Mouse (Mus musculus): ENCODE results near the gene Stard3. TPM values are rescaled to one million over a fixed set of nuclear protein-coding genes. Genes with fewer than 3 reads are reported as not detected.

Gene Stard3
- polyA plus RNA-seq, 1 experiment from 2014 or later = 52.5 TPM

DNA sequence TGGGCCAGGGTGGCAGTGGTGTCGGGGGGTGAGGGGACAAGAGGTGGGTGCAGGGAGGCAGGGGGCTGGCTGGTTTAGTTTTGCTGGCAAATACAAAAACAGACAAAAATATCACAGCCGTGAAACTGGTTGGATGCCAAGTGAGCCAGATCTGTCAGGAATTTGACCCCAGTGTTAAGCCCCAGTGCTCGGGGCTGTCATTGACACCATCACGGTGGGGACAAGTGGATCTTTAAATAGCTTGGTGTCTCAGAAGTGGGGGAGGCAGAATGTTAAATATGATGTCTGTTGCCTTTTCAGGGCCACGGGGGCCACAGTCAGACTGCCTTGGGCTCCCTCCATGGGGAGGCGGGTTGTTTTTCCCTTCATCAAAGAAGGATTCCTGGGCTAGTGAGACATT lies 36.1 kb downstream of the Stard3 start:
- Histone ChIP-seq H3K27me3 (0 out of 2 replicates have a peak, but pooled peaks cover 4% of the 10 kb centered on the region), H3K4me2 (no peak overlapping the region; the same call in 1 of the 2 replicates), H3K36me3 (no peaks in the 10 kb centered on the region), H3K9me3 (no peaks in the 10 kb centered on the region), H3K27ac (peak overlapping the region; percentile 81), H3K4me1 (peaks cover 42% of the 10 kb centered on the region), H3K9ac (no peak overlapping the region), H3K4me3 (no peak overlapping the region)
- 20% methylated on average over 6 of the region's 6 CpGs for WGBS
- ATAC-seq (ENCODE audit: borderline replicate concordance, extremely low read depth, low FRiP score, low TSS enrichment) = no peak

DNA sequence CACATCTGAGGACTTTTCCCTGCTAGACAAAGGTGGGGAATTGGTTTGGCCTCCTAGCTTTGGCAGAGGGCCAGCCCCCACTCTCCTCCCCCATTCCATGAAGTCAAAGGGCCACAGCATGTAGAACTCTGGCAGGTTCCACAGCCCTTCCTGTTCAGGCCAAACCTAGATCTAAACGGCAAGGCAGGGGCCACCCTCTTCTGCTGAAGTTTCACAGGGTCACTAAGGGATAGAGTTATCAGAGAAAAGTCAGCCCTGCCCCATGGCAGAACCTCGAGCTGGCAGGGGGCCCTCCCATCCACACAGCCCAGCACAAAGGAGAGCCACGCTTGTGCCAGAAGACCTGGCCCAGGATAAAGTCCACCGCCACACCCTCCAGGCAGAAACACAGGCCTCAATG lies 36.9 kb downstream of the Stard3 start:
- Histone ChIP-seq H3K4me2 (no peak overlapping the region), H3K9me3 (no peaks in the 10 kb centered on the region), H3K36me3 (no peaks in the 10 kb centered on the region), H3K27ac (peak overlapping the region; percentile 81), H3K9ac (0 out of 2 replicates have a peak overlapping the region, but pooled peaks have one; percentile 4), H3K4me1 (peaks cover 46% of the 10 kb centered on the region), H3K27me3 (0 out of 2 replicates have a peak, but pooled peaks cover 4% of the 10 kb centered on the region), H3K4me3 (no peak overlapping the region)
- 36% methylated on average over 4 of the region's 4 CpGs for WGBS
- ATAC-seq (ENCODE audit: borderline replicate concordance, extremely low read depth, low FRiP score, low TSS enrichment) = no peak

DNA sequence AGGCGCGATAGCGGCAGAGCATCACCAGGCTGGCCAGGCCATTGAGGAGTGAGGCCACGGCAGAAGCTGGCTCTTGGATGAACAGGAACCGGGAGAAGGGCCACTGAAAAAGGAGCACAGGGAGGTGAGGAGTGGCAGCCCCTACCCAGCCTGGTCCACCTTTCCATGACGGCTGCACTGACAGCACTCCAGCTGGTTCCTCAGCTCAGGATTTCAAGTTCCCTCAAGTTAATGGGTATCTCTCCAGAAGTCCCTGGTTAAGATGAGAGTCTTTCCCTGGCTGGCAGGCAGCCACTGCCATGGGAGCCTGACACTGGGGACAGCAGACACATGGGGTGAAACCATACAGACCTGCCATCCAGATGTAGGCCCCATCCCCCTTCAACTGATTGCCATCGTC lies 39.8 kb downstream of the Stard3 start:
- no peaks in the 10 kb centered on the region for H3K36me3 ChIP-seq
- peaks cover 37% of the 10 kb centered on the region for H3K4me1 ChIP-seq
- no peaks in the 10 kb centered on the region for H3K9me3 ChIP-seq
- H3K4me2 ChIP-seq = no peak overlapping the region
- no peak overlapping the region for H3K9ac ChIP-seq
- ATAC-seq (ENCODE audit: borderline replicate concordance, extremely low read depth, low FRiP score, low TSS enrichment) = no peak
- WGBS = 86% methylated on average over 7 of the region's 7 CpGs
- no peak overlapping the region for H3K4me3 ChIP-seq
- no peak overlapping the region for H3K27ac ChIP-seq
- no peaks in the 10 kb centered on the region for H3K27me3 ChIP-seq

DNA sequence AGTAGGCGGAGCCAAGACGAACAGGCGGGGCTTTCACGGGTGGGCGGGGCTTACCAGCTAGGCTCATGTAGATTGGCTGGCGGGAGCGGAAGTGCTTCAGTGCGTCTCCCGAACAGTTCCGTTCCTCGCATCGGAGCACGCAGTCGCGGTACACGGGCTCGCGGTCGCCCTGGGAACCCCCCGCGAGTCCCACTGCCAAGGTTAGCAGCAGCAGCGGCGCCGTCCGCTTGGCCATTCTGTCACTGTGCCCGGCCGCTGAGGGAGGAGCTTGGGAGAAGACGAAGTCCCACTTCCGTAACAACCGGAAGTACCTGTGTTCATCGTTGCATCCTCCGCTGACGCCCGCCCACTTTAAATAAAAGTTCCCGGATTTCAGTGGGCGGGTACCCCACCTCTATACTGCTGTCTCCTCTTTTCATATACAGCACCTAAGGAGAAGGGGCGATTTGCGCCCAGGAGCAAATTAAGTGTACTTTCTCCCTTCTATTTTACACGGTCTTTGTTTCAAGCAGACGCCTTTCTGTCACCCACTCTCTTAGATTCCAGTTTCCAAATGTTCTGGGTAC lies 42.1 kb downstream of the Stard3 start, which contains the start of gene Pgap3:
TSS of gene Pgap3 (minus strand) at position 330 of the 566 bp plus-strand sequence.
- Histone ChIP-seq H3K36me3 (no peaks in the 10 kb centered on the region), H3K4me1 (peaks cover 14% of the 10 kb centered on the region), H3K27me3 (no peaks in the 10 kb centered on the region), H3K27ac (peak within 1 kb of the TSS; percentile 99), H3K4me2 (peak within 1 kb of the TSS; percentile 66), H3K9ac (peak within 1 kb of the TSS; percentile 68), H3K9me3 (no peaks in the 10 kb centered on the region), H3K4me3 (peak within 1 kb of the TSS; percentile 84)
- peak; percentile 87 for ATAC-seq (ENCODE audit: borderline replicate concordance, extremely low read depth, low FRiP score, low TSS enrichment)
- WGBS = 2% methylated on average over 40 of the region's 40 CpGs

DNA sequence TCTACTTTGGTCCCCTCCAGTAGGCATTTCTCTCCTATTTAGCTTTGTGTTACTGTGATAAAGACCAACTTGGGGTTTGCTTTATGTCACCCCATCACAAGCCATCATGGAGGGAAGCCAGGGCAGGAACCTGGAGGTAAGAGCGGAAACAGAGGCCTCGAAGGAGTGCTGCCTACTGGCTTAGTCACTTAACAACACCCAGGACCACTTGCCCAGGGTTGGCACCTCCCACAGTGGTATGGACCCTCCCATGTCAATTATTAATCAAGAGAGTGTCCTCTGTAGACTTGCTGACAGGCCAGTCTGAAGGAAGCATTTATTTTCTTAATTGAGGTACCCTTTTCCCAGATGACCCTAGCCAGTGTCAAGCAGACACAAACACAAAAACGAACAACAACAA lies 42.6 kb downstream of the Stard3 start:
- 41% methylated on average over 3 of the region's 3 CpGs for WGBS
- no peak for ATAC-seq (ENCODE audit: borderline replicate concordance, extremely low read depth, low FRiP score, low TSS enrichment)
- peaks cover 12% of the 10 kb centered on the region for H3K4me1 ChIP-seq

DNA sequence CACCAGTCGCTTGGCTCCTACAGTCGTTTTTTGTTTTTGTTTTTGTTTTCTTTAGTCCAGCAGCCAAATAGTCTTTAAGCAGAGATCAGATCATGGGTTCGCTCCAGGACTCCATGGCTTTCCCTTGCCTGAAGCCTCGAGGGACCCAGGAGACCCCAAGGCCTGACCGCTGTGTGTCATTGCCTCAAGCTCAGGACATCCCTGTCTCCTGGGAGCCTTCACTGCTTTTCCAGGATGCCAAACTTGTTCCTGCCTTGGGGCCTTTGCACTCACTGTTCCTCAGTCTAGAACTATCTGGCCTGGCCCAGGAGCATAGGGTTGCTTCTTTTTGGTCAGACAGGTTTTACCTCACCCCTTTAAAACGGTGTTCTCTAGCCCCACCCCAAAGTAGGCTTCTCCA lies 48.5 kb downstream of the Stard3 start:
- H3K4me1 ChIP-seq = peaks cover 18% of the 10 kb centered on the region
- WGBS = 70% methylated on average over 6 of the region's 6 CpGs
- ATAC-seq (ENCODE audit: borderline replicate concordance, extremely low read depth, low FRiP score, low TSS enrichment) = no peak

More for the DNA sequence above, 42.6 kb downstream of the Stard3 start:
- Histone ChIP-seq H3K27ac (peak overlapping the region; percentile 99), H3K4me2 (peak overlapping the region; percentile 66), H3K4me3 (peak overlapping the region; percentile 84), H3K9me3 (no peaks in the 10 kb centered on the region), H3K27me3 (no peaks in the 10 kb centered on the region), H3K36me3 (no peaks in the 10 kb centered on the region), H3K9ac (peak overlapping the region; percentile 68; the same call in 1 of the 2 replicates)

DNA sequence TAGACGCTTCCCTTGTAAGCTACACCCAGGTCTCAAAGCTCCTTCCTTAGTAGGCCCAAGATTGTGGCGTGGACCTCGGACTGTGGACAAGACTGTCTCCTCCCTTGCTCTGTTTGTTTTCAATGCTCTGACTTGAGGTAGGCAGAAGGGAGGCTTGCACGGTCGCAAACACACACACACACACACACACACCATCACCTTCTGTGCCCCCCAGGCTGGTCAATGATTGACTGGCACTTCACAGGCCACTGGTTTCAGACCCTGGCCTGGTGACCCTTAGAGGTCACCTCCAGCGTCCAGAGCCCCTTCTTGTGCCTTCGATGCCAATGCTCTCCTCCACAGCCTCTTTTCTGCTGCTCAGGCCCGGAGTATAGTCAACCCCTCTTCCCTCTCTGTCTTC lies 50.7 kb downstream of the Stard3 start:
- peak overlapping the region; percentile 46 for H3K4me2 ChIP-seq
- peak overlapping the region; percentile 72 for H3K27ac ChIP-seq
- 39% methylated on average over 8 of the region's 8 CpGs for WGBS
- ATAC-seq (ENCODE audit: borderline replicate concordance, extremely low read depth, low FRiP score, low TSS enrichment) = 0 out of 2 replicates have a peak, but pooled peaks have one; percentile 4
- H3K36me3 ChIP-seq = no peaks in the 10 kb centered on the region
- H3K4me3 ChIP-seq = peak overlapping the region; percentile 11; the same call in 1 of the 2 replicates
- H3K27me3 ChIP-seq = no peaks in the 10 kb centered on the region
- H3K9ac ChIP-seq = peak overlapping the region; percentile 27
- H3K9me3 ChIP-seq = no peaks in the 10 kb centered on the region
- peaks cover 29% of the 10 kb centered on the region for H3K4me1 ChIP-seq

More for the DNA sequence above, 48.5 kb downstream of the Stard3 start:
- H3K9me3 ChIP-seq = no peaks in the 10 kb centered on the region
- no peak overlapping the region for H3K4me3 ChIP-seq
- no peak overlapping the region for H3K4me2 ChIP-seq
- no peak overlapping the region for H3K27ac ChIP-seq
- H3K9ac ChIP-seq = no peak overlapping the region
- H3K36me3 ChIP-seq = no peaks in the 10 kb centered on the region
- H3K27me3 ChIP-seq = no peaks in the 10 kb centered on the region

DNA sequence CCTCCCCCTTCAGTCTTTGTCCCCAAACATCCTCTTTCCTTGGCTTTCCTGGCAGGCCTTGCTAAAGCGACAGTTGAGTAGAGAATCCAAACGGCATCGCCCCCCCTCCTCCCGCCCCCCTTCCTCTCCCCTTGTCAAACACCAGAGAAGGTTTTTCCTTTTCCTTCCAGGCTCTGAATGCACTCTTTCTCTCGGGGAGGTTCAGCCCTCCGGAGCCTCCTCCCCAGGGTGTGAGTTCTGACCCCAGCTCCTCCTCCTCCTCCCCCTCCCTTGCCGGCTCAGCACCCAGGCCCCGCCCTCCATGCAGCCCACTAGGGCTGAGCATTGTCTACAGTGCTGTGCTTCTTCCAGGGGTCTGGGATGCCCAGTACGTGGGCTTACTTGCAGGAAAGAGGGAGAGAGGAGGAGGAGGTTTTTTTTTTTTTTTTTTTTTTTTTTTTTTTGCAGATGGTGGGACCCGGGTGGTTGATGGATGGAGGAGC lies 51.2 kb downstream of the Stard3 start:
- H3K27ac ChIP-seq = peak overlapping the region; percentile 72
- no peaks in the 10 kb centered on the region for H3K9me3 ChIP-seq
- peak; percentile 74 for ATAC-seq (ENCODE audit: borderline replicate concordance, extremely low read depth, low FRiP score, low TSS enrichment)
- 3% methylated on average over 10 of the region's 10 CpGs for WGBS
- peak overlapping the region; percentile 46 for H3K4me2 ChIP-seq
- no peaks in the 10 kb centered on the region for H3K27me3 ChIP-seq
- peak overlapping the region; percentile 27; the same call in 1 of the 2 replicates for H3K9ac ChIP-seq
- peak overlapping the region; percentile 11; the same call in 1 of the 2 replicates for H3K4me3 ChIP-seq
- no peaks in the 10 kb centered on the region for H3K36me3 ChIP-seq
- H3K4me1 ChIP-seq = peaks cover 34% of the 10 kb centered on the region

DNA sequence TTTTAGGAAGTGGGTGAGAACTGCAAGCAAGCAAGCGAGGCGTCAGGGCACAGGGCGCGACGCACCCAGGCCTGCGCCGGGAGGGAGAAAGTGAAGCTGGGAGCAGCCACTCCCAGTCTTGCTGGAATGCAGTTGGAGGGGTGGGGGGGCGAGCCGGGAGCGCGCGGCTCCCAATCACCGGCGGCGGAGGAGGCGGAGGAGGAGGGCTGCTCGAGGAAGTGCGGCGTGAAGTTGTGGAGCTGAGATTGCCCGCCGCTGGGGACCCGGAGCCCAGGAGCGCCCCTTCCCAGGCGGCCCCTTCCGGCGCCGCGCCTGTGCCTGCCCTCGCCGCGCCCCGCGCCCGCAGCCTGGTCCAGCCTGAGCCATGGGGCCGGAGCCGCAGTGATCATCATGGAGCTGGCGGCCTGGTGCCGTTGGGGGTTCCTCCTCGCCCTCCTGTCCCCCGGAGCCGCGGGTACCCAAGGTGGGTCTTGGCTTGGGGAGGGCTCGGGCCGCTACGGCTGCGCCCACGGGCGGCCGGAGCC lies 54.2 kb downstream of the Stard3 start, which contains the start of gene Erbb2:
TSS of gene Erbb2 (plus strand) at position 198 of the 524 bp plus-strand sequence.
- whole genome bisulfite sequencing = under 1% methylated on average over 49 of the region's 49 CpGs
- 0 out of 2 replicates have a peak, but pooled peaks cover 4% of the 10 kb centered on the region for H3K36me3 ChIP-seq
- peak within 1 kb of the TSS; percentile 97 for H3K27ac ChIP-seq
- peak within 1 kb of the TSS; percentile 92 for H3K9ac ChIP-seq
- H3K4me1 ChIP-seq = peaks cover 56% of the 10 kb centered on the region
- no peaks in the 10 kb centered on the region for H3K9me3 ChIP-seq
- ATAC-seq (ENCODE audit: borderline replicate concordance, extremely low read depth, low FRiP score, low TSS enrichment) = peak; percentile 87
- peak within 1 kb of the TSS; percentile 61 for H3K4me2 ChIP-seq
- H3K27me3 ChIP-seq = no peaks in the 10 kb centered on the region
- H3K4me3 ChIP-seq = peak within 1 kb of the TSS; percentile 86

DNA sequence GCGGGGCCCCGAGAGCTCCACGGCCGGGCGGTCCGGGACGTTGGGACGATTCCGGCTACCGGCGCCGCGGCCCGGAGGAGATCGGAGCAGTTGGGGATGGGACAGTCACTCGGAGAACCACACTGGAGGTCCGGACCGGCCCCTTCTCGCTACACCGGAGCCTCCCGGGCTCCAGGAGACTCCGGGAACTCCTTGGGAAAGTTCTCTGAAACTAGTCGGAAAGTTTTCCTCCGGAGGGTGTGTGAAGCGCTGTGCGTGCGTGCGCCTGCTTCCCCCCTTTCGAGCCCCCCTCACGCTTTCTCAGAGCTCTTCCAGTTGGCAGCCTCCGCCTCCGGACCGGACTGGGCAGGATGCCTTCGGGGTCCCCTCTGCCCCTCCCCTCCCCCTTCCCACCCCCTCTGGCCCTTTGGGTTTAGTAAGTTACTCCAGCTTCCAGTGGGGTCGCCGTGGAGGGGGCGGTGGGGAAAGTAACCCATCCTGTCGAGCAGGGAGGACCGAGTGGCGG lies 54.7 kb downstream of the Stard3 start:
- peak overlapping the region; percentile 86 for H3K4me3 ChIP-seq
- H3K36me3 ChIP-seq = 0 out of 2 replicates have a peak, but pooled peaks cover 4% of the 10 kb centered on the region
- peak; percentile 48; the same call in 1 of the 2 replicates for ATAC-seq (ENCODE audit: borderline replicate concordance, extremely low read depth, low FRiP score, low TSS enrichment)
- H3K4me1 ChIP-seq = peaks cover 56% of the 10 kb centered on the region
- H3K27me3 ChIP-seq = no peaks in the 10 kb centered on the region
- H3K9me3 ChIP-seq = no peaks in the 10 kb centered on the region
- peak overlapping the region; percentile 61 for H3K4me2 ChIP-seq
- H3K27ac ChIP-seq = peak overlapping the region; percentile 97
- WGBS = under 1% methylated on average over 40 of the region's 40 CpGs
- H3K9ac ChIP-seq = peak overlapping the region; percentile 92

DNA sequence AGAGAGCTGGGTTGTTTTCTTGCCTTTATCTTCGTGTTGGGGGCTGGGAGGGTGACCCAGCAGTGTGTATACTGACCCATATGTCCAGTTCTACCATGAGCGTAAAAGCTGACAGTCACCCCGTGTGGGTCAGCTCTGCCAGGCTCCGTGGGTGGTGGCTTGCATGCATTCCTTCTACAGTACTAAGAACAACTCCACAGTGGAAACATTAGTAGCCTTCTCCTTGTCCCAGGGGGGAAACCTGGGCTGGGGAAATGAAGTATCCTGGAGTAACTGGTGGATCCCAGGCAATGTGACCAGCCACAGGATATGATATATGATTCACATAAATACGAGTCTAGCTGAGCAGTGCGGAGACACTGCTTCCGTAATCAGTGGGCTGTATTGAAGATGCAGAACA lies 55.6 kb downstream of the Stard3 start:
- WGBS = 11% methylated on average over 7 of the region's 7 CpGs
- 0 out of 2 replicates have a peak, but pooled peaks cover 4% of the 10 kb centered on the region for H3K36me3 ChIP-seq
- H3K9me3 ChIP-seq = no peaks in the 10 kb centered on the region
- H3K4me2 ChIP-seq = peak overlapping the region; percentile 61
- no peaks in the 10 kb centered on the region for H3K27me3 ChIP-seq
- peak overlapping the region; percentile 97; the same call in 1 of the 2 replicates for H3K27ac ChIP-seq
- peak overlapping the region; percentile 86 for H3K4me3 ChIP-seq
- H3K4me1 ChIP-seq = peaks cover 63% of the 10 kb centered on the region
- no peak for ATAC-seq (ENCODE audit: borderline replicate concordance, extremely low read depth, low FRiP score, low TSS enrichment)
- peak overlapping the region; percentile 92 for H3K9ac ChIP-seq

DNA sequence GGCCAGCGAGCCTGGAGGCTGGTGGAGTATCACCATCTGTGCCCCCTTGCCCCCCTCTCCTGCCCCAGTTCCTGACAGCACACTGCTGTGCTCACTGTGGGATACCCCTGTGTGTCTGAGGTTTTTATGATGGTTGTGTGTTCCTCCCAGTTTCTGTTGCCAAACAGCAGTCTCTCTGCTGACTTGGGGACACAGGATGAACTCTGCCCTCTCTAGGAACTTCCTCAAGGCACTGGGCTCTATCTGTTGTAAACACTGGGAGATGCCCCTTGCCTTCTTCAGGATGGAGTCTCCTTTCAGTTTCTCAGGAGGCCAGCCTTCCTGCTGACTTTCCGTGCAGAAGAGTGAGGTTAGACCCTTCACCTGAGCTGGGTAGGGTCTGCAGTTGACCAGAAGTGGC lies 56.0 kb downstream of the Stard3 start:
- Histone ChIP-seq H3K4me1 (peaks cover 62% of the 10 kb centered on the region), H3K36me3 (0 out of 2 replicates have a peak, but pooled peaks cover 4% of the 10 kb centered on the region), H3K4me2 (peak overlapping the region; percentile 61), H3K27me3 (no peaks in the 10 kb centered on the region), H3K4me3 (peak overlapping the region; percentile 86), H3K27ac (no peak overlapping the region), H3K9ac (peak overlapping the region; percentile 92), H3K9me3 (no peaks in the 10 kb centered on the region)
- ATAC-seq (ENCODE audit: borderline replicate concordance, extremely low read depth, low FRiP score, low TSS enrichment) = no peak
- 43% methylated on average over 2 of the region's 2 CpGs for WGBS

Measured in lung, embryonic 15.5 days (tissue).